In genomic region chr7:96832551-96832950, GRCm38 (mm10) we compare ENCODE assay signal across 9 mouse cellular contexts.
A peak's percentile ranks its signal among the peaks of the same experiment; 100 is the strongest.
DNase-seq lines count a peak whose midpoint lies in the region; ATAC-seq and TF ChIP-seq lines count a peak whose summit lies in the region.
"Had no signal": no experiment of that assay in that cellular context is flagged by ENCODE, and none has a peak within 500 bp of the region (broad histone marks: within the 10 kb centered on the region; RNA-seq: fewer than 3 reads in every experiment).

No protein-coding gene starts in this region.

- no peaks in the 10 kb centered on the region for H3K36me3 ChIP-seq in heart, adult 2 months (ENCODE audit: control insufficient read depth, insufficient read depth, low read length)
- peaks cover 13% of the 10 kb centered on the region for H3K36me3 ChIP-seq in heart, embryonic 10.5 days
- no peaks in the 10 kb centered on the region for H3K36me3 ChIP-seq in heart, embryonic 15.5 days

- no peak overlapping the region for H3K9ac ChIP-seq in heart, adult 2 months (ENCODE audit: low read depth, low read length)
- no peak overlapping the region for H3K9ac ChIP-seq in heart, embryonic 15.5 days

- H3K27me3 ChIP-seq in heart, adult 2 months (ENCODE audit: control insufficient read depth, insufficient read depth, low read length): no peaks in the 10 kb centered on the region
- 0 out of 2 replicates have a peak, but pooled peaks cover 4% of the 10 kb centered on the region for H3K27me3 ChIP-seq in heart, embryonic 10.5 days (ENCODE audit: insufficient read depth, poor library complexity, severe bottlenecking)
- no peaks in the 10 kb centered on the region for H3K27me3 ChIP-seq in heart, embryonic 15.5 days
- H3K27me3 ChIP-seq: CH12.LX had no signal

- 31% methylated on average over 9 of the region's 9 CpGs for WGBS in heart, adult 2 months
- 32% methylated on average over 9 of the region's 9 CpGs for WGBS in heart, embryonic 10.5 days
- WGBS in heart, embryonic 15.5 days: 42% methylated on average over 9 of the region's 9 CpGs

- H3K27ac ChIP-seq in heart, adult 2 months: no peak overlapping the region
- H3K27ac ChIP-seq in heart, embryonic 10.5 days: no peak overlapping the region
- peak overlapping the region; percentile 13; the same call in 1 of the 2 replicates for H3K27ac ChIP-seq in heart, embryonic 15.5 days

- H3K4me3 ChIP-seq in heart, adult 2 months: no peak overlapping the region
- no peak overlapping the region for H3K4me3 ChIP-seq in heart, embryonic 10.5 days
- no peak overlapping the region for H3K4me3 ChIP-seq in heart, embryonic 15.5 days

- 0 out of 2 replicates have a peak, but pooled peaks have one; percentile 16 for TF ChIP-seq EP300 in heart, adult 2 months (IDR thresholded peaks at IDR 0.05; ENCODE audit: insufficient read depth, low read depth, low read length)

- no peak for TF ChIP-seq CTCF in heart, adult 2 months (IDR thresholded peaks at IDR 0.05)

- peak; percentile 50 to 61 for DNase-seq in heart, adult 2 months
- DNase-seq in heart, embryonic 10.5 days (ENCODE audit: low spot score): no peak
- DNase-seq in cerebellum, postnatal 10 days: peak; percentile 84 to 89
- peak; percentile 16 for DNase-seq in kidney, postnatal 14 days
- peak; percentile 33 for DNase-seq in skeletal muscle tissue, adult 2 months (ENCODE audit: low read depth, low spot score)
- no peak for DNase-seq in thymus, postnatal 0 days (ENCODE audit: low spot score)
- no peak for DNase-seq in right cerebral cortex, adult 18-20 months

- H3K9me3 ChIP-seq in heart, embryonic 10.5 days: 0 out of 2 replicates have a peak, but pooled peaks cover 4% of the 10 kb centered on the region
- H3K9me3 ChIP-seq in heart, embryonic 15.5 days (replicated peaks): no peaks in the 10 kb centered on the region

- no peaks in the 10 kb centered on the region for H3K4me1 ChIP-seq in heart, adult 2 months (ENCODE audit: control insufficient read depth, insufficient read depth, low read length)
- H3K4me1 ChIP-seq in heart, embryonic 10.5 days: no peaks in the 10 kb centered on the region
- peaks cover 24% of the 10 kb centered on the region for H3K4me1 ChIP-seq in heart, embryonic 15.5 days (replicated peaks)

- 0 out of 2 replicates have a peak overlapping the region, but pooled peaks have one; percentile 0 for H3K4me2 ChIP-seq in heart, embryonic 15.5 days

- TF ChIP-seq POLR2A in heart, adult 2 months (IDR thresholded peaks at IDR 0.05; ENCODE audit: insufficient read depth, low read depth, low read length): no peak

- no peak; the same call in 1 of the 2 replicates for ATAC-seq in heart, embryonic 15.5 days (replicated peaks; ENCODE audit: insufficient number of reproducible peaks, insufficient read depth, low FRiP score, low read depth)

- no peaks in the 10 kb centered on the region for H3K79me2 ChIP-seq in heart, adult 2 months (replicated peaks; ENCODE audit: control insufficient read depth, insufficient read depth, low read length)

- intact Hi-C loops in heart, adult 2 months (cut with DNase I): no loop called here

Comparison
In these comparisons a context has a peak if more than half of its experiments do, and no peak if none do; other contexts are left out.
1. DNase-seq: peak in heart, adult 2 months (2 of 2), cerebellum, postnatal 10 days (2 of 2), kidney, postnatal 14 days (single experiment) and skeletal muscle tissue, adult 2 months (single experiment); none in heart, embryonic 10.5 days (single experiment), thymus, postnatal 0 days (single experiment) and right cerebral cortex, adult 18-20 months (single experiment).